ENCODE assay signal across 8 mouse cellular contexts in genomic region chr3:32529303-32529898, GRCm38 (mm10). TPM values are rescaled to one million over a fixed set of nuclear protein-coding genes. Genes with fewer than 3 reads are reported as not detected.
DNase-seq lines count a peak whose midpoint lies in the region; ATAC-seq and TF ChIP-seq lines count a peak whose summit lies in the region.

TSS of gene Mfn1 (plus strand) at chr3:32529465.

- no peak within 1 kb of the TSS for H3K27ac ChIP-seq in bone marrow macrophage, adult 2 months (ENCODE audit: insufficient read depth, low read depth, low read length)
- no peak within 1 kb of the TSS for H3K27ac ChIP-seq in embryonic fibroblast, embryonic 13.5 days (ENCODE audit: insufficient read depth, low read length)
- peak within 1 kb of the TSS; percentile 49; the same call in 1 of the 2 replicates for H3K27ac ChIP-seq in kidney, embryonic 14.5 days (ENCODE audit: low read depth, low read length)
- peak within 1 kb of the TSS; percentile 71 for H3K27ac ChIP-seq in limb, embryonic 15.5 days

- WGBS in kidney, embryonic 14.5 days, result 0% methylated on average over 46 of the region's 47 CpGs
- WGBS in limb, embryonic 15.5 days, result under 1% methylated on average over 45 of the region's 47 CpGs

- H3K4me3 ChIP-seq in bone marrow macrophage, adult 2 months (ENCODE audit: insufficient read depth, low read length), result peak within 1 kb of the TSS; percentile 90
- peak within 1 kb of the TSS; percentile 99 for H3K4me3 ChIP-seq in embryonic fibroblast, embryonic 13.5 days (ENCODE audit: insufficient read depth, low read length)
- H3K4me3 ChIP-seq in kidney, embryonic 14.5 days (ENCODE audit: low read length), result peak within 1 kb of the TSS; percentile 79
- peak within 1 kb of the TSS; percentile 84 for H3K4me3 ChIP-seq in limb, embryonic 15.5 days

- TF ChIP-seq CTCF in bone marrow macrophage, adult 2 months (IDR thresholded peaks at IDR 0.05; ENCODE audit: low read depth, low read length), result no peak
- no peak for TF ChIP-seq CTCF in embryonic fibroblast, embryonic 13.5 days (IDR thresholded peaks at IDR 0.05; ENCODE audit: borderline replicate concordance, insufficient read depth, low read length)

- ATAC-seq in kidney, embryonic 14.5 days (ENCODE audit: low FRiP score, low TSS enrichment), result peak; percentile 100
- peak; percentile 98 for ATAC-seq in limb, embryonic 15.5 days (ENCODE audit: insufficient number of reproducible peaks, low FRiP score, low TSS enrichment, low read depth)

- H3K4me2 ChIP-seq in kidney, embryonic 14.5 days (replicated peaks; ENCODE audit: low read depth, low read length), result peak within 1 kb of the TSS; percentile 43
- peak within 1 kb of the TSS; percentile 51 for H3K4me2 ChIP-seq in limb, embryonic 15.5 days

- H3K36me3 ChIP-seq in kidney, embryonic 14.5 days (ENCODE audit: control insufficient read depth, insufficient read depth, low read length), result peaks cover 3% of the 10 kb centered on the region; the same call in 1 of the 2 replicates
- peaks cover 8% of the 10 kb centered on the region; the same call in 1 of the 2 replicates for H3K36me3 ChIP-seq in limb, embryonic 15.5 days

- no peaks in the 10 kb centered on the region for H3K4me1 ChIP-seq in bone marrow macrophage, adult 2 months (ENCODE audit: control insufficient read depth, insufficient read depth, low read length)
- H3K4me1 ChIP-seq in embryonic fibroblast, embryonic 13.5 days (ENCODE audit: control insufficient read depth, insufficient read depth, low read length), result no peaks in the 10 kb centered on the region
- H3K4me1 ChIP-seq in kidney, embryonic 14.5 days (ENCODE audit: control insufficient read depth, insufficient read depth, low read length), result no peaks in the 10 kb centered on the region
- no peaks in the 10 kb centered on the region for H3K4me1 ChIP-seq in limb, embryonic 15.5 days

- H3K9me3 ChIP-seq in kidney, embryonic 14.5 days (ENCODE audit: control insufficient read depth, low read length), result peaks cover 8% of the 10 kb centered on the region; the same call in 1 of the 2 replicates
- H3K9me3 ChIP-seq in limb, embryonic 15.5 days, result no peaks in the 10 kb centered on the region

- no peaks in the 10 kb centered on the region for H3K27me3 ChIP-seq in kidney, embryonic 14.5 days (ENCODE audit: control insufficient read depth, insufficient read depth, low read length)
- no peaks in the 10 kb centered on the region for H3K27me3 ChIP-seq in limb, embryonic 15.5 days

- no peak for TF ChIP-seq POLR2A in bone marrow macrophage, adult 2 months (IDR thresholded peaks at IDR 0.05; ENCODE audit: borderline replicate concordance, low read depth, low read length)
- TF ChIP-seq POLR2A in embryonic fibroblast, embryonic 13.5 days (IDR thresholded peaks at IDR 0.05; ENCODE audit: low read depth, low read length), result peak; percentile 72

- peak; percentile 96 for DNase-seq in A20 (ENCODE audit: low read depth, low spot score)
- peak; percentile 95 to 97 for DNase-seq in heart, adult 9 months (ENCODE audit: low spot score in 2 of 2)
- DNase-seq in monocyte, adult 2 months (ENCODE audit: low read depth in 1 of 2, low spot score in 2 of 2), result peak; percentile 71 to 84
- peak; percentile 94 to 95 for DNase-seq in spleen, postnatal 36 days (ENCODE audit: low spot score in 2 of 2)

- peak within 1 kb of the TSS; percentile 78 for H3K9ac ChIP-seq in kidney, embryonic 14.5 days (ENCODE audit: low read depth, low read length)
- peak within 1 kb of the TSS; percentile 68 for H3K9ac ChIP-seq in limb, embryonic 15.5 days

RNA-seq across cellular contexts. Expression of gene Mfn1, which starts in this region (rescaled TPM):
- polyA plus RNA-seq in bone marrow macrophage, adult 2 months (2012; ENCODE audit: insufficient read depth, insufficient read length, missing spikeins), result 29.1 and 30.9 TPM in 2 replicates
- polyA plus RNA-seq in embryonic fibroblast, embryonic 13.5 days (2011; ENCODE audit: insufficient read length, low read depth, missing spikeins), result 52.0 and 55.1 TPM in 2 replicates
- polyA plus RNA-seq in kidney, embryonic 14.5 days (2014; fragmentation: Nextera tagmentation; extraction: Ambion mirVana), result 17.8 and 29.6 TPM in 2 replicates
- 26.5 and 29.1 TPM in 2 replicates for polyA plus RNA-seq in limb, embryonic 15.5 days (2015; fragmentation: Nextera tagmentation; extraction: Ambion mirVana)

Comparison
In these comparisons a context has a peak if more than half of its experiments do, and no peak if none do; other contexts are left out.
1. H3K27ac ChIP-seq: peak in kidney, embryonic 14.5 days (single experiment) and limb, embryonic 15.5 days (single experiment); none in bone marrow macrophage, adult 2 months (single experiment) and embryonic fibroblast, embryonic 13.5 days (single experiment).
2. Peak in every context shown above with its lines, with median percentiles within 50 percentile points of each other: DNase-seq and H3K4me3 ChIP-seq.